Mouse (Mus musculus) cortical plate, adult 2 months (tissue): ENCODE results near the gene St3gal4.

Source experiments
- CTCF ChIP-seq: fragments of 200-500 bp; IDR thresholded peaks from 2 replicates; pipeline ENCODE4 v1.5.1; 2011; ENCODE audit warnings: mild to moderate bottlenecking, control low read depth, low read length; ENCODE audit not compliant: insufficient read depth; ENCODE audit errors: extremely low read depth
- POLR2A ChIP-seq: fragments of 200-500 bp; IDR thresholded peaks from 2 replicates; pipeline ENCODE4 v1.6.1; 2011; ENCODE audit warnings: mild to moderate bottlenecking, low read length, control low read depth; ENCODE audit not compliant: insufficient read depth; ENCODE audit errors: extremely low read depth

DNA sequence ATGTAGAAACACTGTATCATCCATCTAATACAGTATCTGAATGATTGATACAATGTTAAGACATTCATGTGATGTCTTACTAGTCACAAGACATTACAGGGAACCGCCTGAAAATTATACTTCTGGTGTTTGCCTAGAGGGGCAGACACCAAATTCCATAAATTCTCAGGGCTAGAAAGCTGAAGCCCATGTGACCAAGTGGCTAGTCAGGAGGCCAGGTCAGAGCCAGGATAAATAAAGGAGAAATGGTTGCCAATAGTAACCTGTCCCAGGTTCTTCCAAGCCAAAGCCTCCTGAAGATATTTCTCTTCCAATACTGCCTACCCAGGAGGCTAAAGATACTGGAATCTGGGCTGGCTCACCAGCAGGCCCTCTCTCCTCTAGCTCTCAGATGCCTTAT, 23.3 kb downstream of the St3gal4 start:
- TF ChIP-seq CTCF (no peak), POLR2A (no peak)
